Mouse (Mus musculus) duodenum, adult 2 months (tissue): Measurements from ENCODE around the gene Gtsf2. TPM values are rescaled to one million over a fixed set of nuclear protein-coding genes. Genes with fewer than 3 reads are reported as not detected.

Source experiments
- polyA plus RNA-seq: library from polyadenylated mRNA; depleted of rRNA; stranded (reverse); fragments of >200 nt; gene quantifications from 2 replicates; pipeline ENCODE4 v1.2.3, GENCODE M21; 2012; ENCODE audit warnings: low replicate concordance; rRNA removed

Gtsf2 gene
- polyA plus RNA-seq, result not detected in 2 replicates

DNA sequence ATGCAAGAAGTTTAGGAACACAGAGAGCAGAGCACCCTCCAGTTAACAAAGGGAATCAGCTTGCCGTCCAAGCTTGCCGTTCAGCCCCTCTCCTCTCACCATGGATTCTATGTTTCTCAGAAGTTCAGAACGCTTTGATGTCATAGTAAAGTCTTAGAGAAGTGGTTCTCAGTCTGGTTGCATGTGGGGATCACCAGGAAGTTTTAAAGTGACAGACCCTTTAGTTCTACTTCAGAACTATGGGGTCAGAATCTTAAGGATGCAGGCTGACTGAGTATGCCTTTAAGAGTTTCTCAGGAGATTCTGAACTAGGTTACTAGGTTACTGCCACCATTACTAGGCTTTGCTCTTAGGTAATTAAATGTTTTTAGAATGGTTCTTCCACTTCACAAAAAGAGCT is at the start of gene Gtsf2:
TSS of gene Gtsf2 (minus strand) at position 101 of the 400 bp plus-strand sequence.

DNA sequence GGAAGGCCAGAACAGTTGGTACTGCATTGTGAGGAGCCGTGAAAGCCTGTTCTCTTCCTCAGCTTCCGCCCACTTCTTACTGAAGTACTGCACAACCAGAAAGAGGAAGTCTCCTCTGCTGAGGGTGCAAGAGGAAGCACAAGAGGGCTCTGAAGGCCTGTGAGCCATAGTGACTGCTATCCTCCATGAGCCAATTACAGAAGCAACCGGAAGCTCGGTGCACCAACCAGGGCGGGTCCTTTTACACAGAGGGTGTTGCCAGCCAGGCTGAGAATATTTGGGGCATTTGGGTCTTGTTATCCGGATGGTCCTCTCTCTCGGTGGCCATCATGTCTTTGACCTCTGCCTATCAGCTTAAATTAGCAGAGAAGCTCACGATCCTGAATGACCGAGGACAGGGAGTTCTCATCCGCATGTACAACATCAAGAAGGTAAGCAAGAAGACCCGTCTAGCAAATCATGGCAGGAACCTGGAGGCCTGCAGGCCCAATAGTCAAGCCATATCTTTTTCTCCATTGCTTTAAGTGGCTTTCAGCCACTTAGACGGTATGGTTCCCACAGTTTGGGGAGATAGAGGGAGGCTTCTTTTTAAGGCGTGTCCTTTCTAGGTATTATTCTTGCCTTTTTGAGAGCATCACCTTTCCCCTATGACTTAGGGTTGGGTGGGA is 5.4 kb upstream of the Gtsf2 start, which contains the start of gene Nckap1l:
TSS of gene Nckap1l (plus strand) at position 244 of the 668 bp plus-strand sequence.

DNA sequence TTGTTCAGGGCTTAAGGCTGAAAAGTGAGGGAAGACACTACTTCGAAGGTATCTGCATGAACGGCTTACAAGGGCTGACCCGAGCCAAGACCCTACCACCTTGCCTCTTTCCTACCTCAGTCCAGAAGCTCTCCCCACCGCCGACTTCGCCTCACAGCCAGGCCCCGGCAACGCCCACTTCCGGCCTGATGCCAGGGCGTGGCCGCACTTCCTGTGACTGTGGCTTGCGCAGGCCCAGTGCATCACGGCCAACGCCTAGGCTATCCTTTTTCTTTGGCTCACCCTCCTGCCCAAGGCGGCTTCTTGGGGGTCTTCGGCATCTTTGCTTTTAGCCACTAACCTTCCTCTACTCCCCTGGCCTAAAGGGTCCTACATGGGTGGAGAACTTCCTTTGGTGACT is 18.0 kb downstream of the Gtsf2 start, which contains the start of gene Gtsf1:
TSS of gene Gtsf1 (minus strand) at position 230 of the 400 bp plus-strand sequence.

Other genes starting within 250 kb of the Gtsf2 start
- 1.2 and 2.5 TPM in 2 replicates for gene Cbx5, start 208.7 kb downstream of the Gtsf2 start, polyA plus RNA-seq
- gene Hnrnpa1, start 208.0 kb downstream of the Gtsf2 start, polyA plus RNA-seq, result 9.0 and 9.4 TPM in 2 replicates
- 0.39 and 1.4 TPM in 2 replicates for gene Nfe2, start 190.1 kb downstream of the Gtsf2 start, polyA plus RNA-seq
- gene Copz1, start 175.8 kb downstream of the Gtsf2 start, polyA plus RNA-seq, result 78.5 and 114 TPM in 2 replicates
- gene Gpr84, start 137.9 kb downstream of the Gtsf2 start, polyA plus RNA-seq, result 0.26 TPM in 1 of 2 replicates, not detected in the other
- gene Zfp385a, start 108.4 kb downstream of the Gtsf2 start, polyA plus RNA-seq, result 7.2 and 8.2 TPM in 2 replicates
- gene Itga5, start 81.7 kb downstream of the Gtsf2 start, polyA plus RNA-seq, result 8.3 and 11.9 TPM in 2 replicates
- gene Gtsf1, start 18.0 kb downstream of the Gtsf2 start, polyA plus RNA-seq, result not detected in 2 replicates
- 3.0 and 4.2 TPM in 2 replicates for gene Nckap1l, start 5.3 kb upstream of the Gtsf2 start, polyA plus RNA-seq
- 3.8 and 4.2 TPM in 2 replicates for gene Pde1b, start 54.6 kb upstream of the Gtsf2 start, polyA plus RNA-seq
- gene Ppp1r1a, start 89.5 kb upstream of the Gtsf2 start, polyA plus RNA-seq, result 2.8 and 7.8 TPM in 2 replicates
- gene Glycam1, start 116.6 kb upstream of the Gtsf2 start, polyA plus RNA-seq, result not detected in 2 replicates